ENCODE assay signal across 10 mouse cellular contexts in genomic region chr11:34973467-34973921, GRCm38 (mm10).
DNase-seq lines count a peak whose midpoint lies in the region; ATAC-seq lines count a peak whose summit lies in the region.
"Had no signal": no experiment of that assay in that cellular context is flagged by ENCODE, and none has a peak within 500 bp of the region (broad histone marks: within the 10 kb centered on the region; RNA-seq: fewer than 3 reads in every experiment).

No protein-coding gene starts in this region.

- ATAC-seq in kidney, embryonic 16.5 days (ENCODE audit: low FRiP score, low TSS enrichment), result no peak
- ATAC-seq: Patski had no signal

- no peaks in the 10 kb centered on the region for H3K4me1 ChIP-seq in kidney, embryonic 16.5 days (ENCODE audit: insufficient read depth, low read length)

- H3K27me3 ChIP-seq in kidney, embryonic 16.5 days (ENCODE audit: insufficient read depth, low read length), result no peaks in the 10 kb centered on the region

- H3K27ac ChIP-seq in kidney, embryonic 16.5 days (ENCODE audit: low read length), result no peak overlapping the region

- DNase-seq in adrenal gland, postnatal 14 days, result peak; percentile 22
- DNase-seq in adrenal gland, adult 8-10 months, result no peak
- peak; percentile 54 for DNase-seq in kidney, postnatal 14 days
- DNase-seq in gastrocnemius, postnatal 25 days, result peak; percentile 17
- DNase-seq in lung, postnatal 14 days, result peak; percentile 56
- no peak for DNase-seq in frontal cortex, adult 2 months (ENCODE audit: extremely low spot score in 1 of 2, low spot score in 1 of 2)
- no peak for DNase-seq in ovary, postnatal 36 days (ENCODE audit: low spot score)

- H3K4me3 ChIP-seq in kidney, embryonic 16.5 days (ENCODE audit: low read length), result no peak overlapping the region
- H3K4me3 ChIP-seq: erythroblast, embryonic 14.5 days had no signal

- H3K36me3 ChIP-seq in kidney, embryonic 16.5 days (ENCODE audit: insufficient read depth, low read length), result no peaks in the 10 kb centered on the region

- WGBS in kidney, embryonic 16.5 days, result 10% methylated on average over 1 of the region's 1 CpGs

- H3K4me2 ChIP-seq in kidney, embryonic 16.5 days (replicated peaks; ENCODE audit: low read depth, low read length), result no peak overlapping the region

- no peak overlapping the region for H3K9ac ChIP-seq in kidney, embryonic 16.5 days (replicated peaks; ENCODE audit: low read length)

- no peaks in the 10 kb centered on the region for H3K9me3 ChIP-seq in kidney, embryonic 16.5 days (ENCODE audit: low read length)

Comparison
In these comparisons a context has a peak if more than half of its experiments do, and no peak if none do; other contexts are left out.
1. DNase-seq: peak in adrenal gland, postnatal 14 days (single experiment), kidney, postnatal 14 days (single experiment), gastrocnemius, postnatal 25 days (single experiment) and lung, postnatal 14 days (single experiment); none in adrenal gland, adult 8-10 months (single experiment), frontal cortex, adult 2 months (0 of 2) and ovary, postnatal 36 days (single experiment).